Mouse (Mus musculus) neural tube, embryonic 12.5 days (tissue): ENCODE results near the gene Ccdc189. TPM values are rescaled to one million over a fixed set of nuclear protein-coding genes. Genes with fewer than 3 reads are reported as not detected.

Experiments
- ATAC-seq: fragments of 200-750 bp; cut with Nextera tagmentation; 2 replicates; pipeline ENCODE4 v1.8.0; 2017; ENCODE audit warnings: low read depth, mild to moderate bottlenecking, moderate TSS enrichment, moderate library complexity; ENCODE audit not compliant: low FRiP score
- H3K27ac ChIP-seq: fragments of 300-500 bp; sonication (generic); 2 replicates; pipeline ENCODE4 v1.5.1; 2016
- H3K27me3 ChIP-seq: fragments of 300-500 bp; sonication (generic); replicated peaks from 2 replicates; pipeline ENCODE4 v1.6.1; 2016; ENCODE audit warnings: mild to moderate bottlenecking
- H3K36me3 ChIP-seq: fragments of 300-500 bp; sonication (generic); 2 replicates; pipeline ENCODE4 v1.6.1; 2016; ENCODE audit warnings: mild to moderate bottlenecking
- H3K4me1 ChIP-seq: fragments of 300-500 bp; sonication (generic); 2 replicates; pipeline ENCODE4 v1.6.1; 2016
- H3K4me2 ChIP-seq: fragments of 300-500 bp; sonication (generic); replicated peaks from 2 replicates; pipeline ENCODE4 v1.6.1; 2016; ENCODE audit warnings: mild to moderate bottlenecking
- H3K4me3 ChIP-seq: fragments of 300-500 bp; sonication (generic); 2 replicates; pipeline ENCODE4 v1.5.1; 2016
- H3K9ac ChIP-seq: fragments of 300-500 bp; sonication (generic); 2 replicates; pipeline ENCODE4 v1.6.1; 2016; ENCODE audit warnings: mild to moderate bottlenecking
- H3K9me3 ChIP-seq: fragments of 300-500 bp; sonication (generic); 2 replicates; pipeline ENCODE4 v1.6.1; 2016; ENCODE audit warnings: mild to moderate bottlenecking
- WGBS: fragments of 180-500 bp; shearing (Covaris S2); methylation state at CpG from one replicate; pipeline ENCODE4 v1.1.7; 2016; 5-methylcytosine and 5-hydroxymethylcytosine counted together
- polyA plus RNA-seq: library from polyadenylated mRNA; unstranded; fragments of >200 nt; fragmentation: Nextera tagmentation; extraction: Ambion mirVana; gene quantifications from 2 replicates; pipeline ENCODE4 v1.2.1, GENCODE M21; 2016

Gene Ccdc189
- polyA plus RNA-seq, 1 experiment from 2014 or later: 14.1 TPM

GRCm38 (mm10) chr7:127549116-127549835, 39.1 kb downstream of the Ccdc189 start:
- 89% methylated on average over 15 of the region's 15 CpGs for WGBS
- Histone ChIP-seq H3K27ac (no peak overlapping the region), H3K4me3 (no peak overlapping the region), H3K27me3 (no peaks in the 10 kb centered on the region), H3K36me3 (peaks cover 70% of the 10 kb centered on the region), H3K9ac (no peak overlapping the region), H3K4me1 (no peaks in the 10 kb centered on the region), H3K4me2 (no peak overlapping the region), H3K9me3 (no peaks in the 10 kb centered on the region)
- no peak for ATAC-seq

- WGBS: 96% methylated on average over 3 of the region's 3 CpGs
- no peak for ATAC-seq
- H3K4me2 ChIP-seq: no peak overlapping the region
- H3K36me3 ChIP-seq: peaks cover 91% of the 10 kb centered on the region
- no peak overlapping the region for H3K27ac ChIP-seq
- no peaks in the 10 kb centered on the region for H3K27me3 ChIP-seq
- no peak overlapping the region for H3K9ac ChIP-seq
- H3K4me3 ChIP-seq: no peak overlapping the region
- no peaks in the 10 kb centered on the region for H3K9me3 ChIP-seq
- no peaks in the 10 kb centered on the region for H3K4me1 ChIP-seq
These were observed 46.7 kb downstream of the Ccdc189 start for GRCm38 (mm10) chr7:127541671-127542070.

Other genes starting within 250 kb of the Ccdc189 start
- 20.8 and 21.3 TPM in 2 replicates for gene Zfp768, start 243.0 kb downstream of the Ccdc189 start, polyA plus RNA-seq
- gene Zfp747, start 212.5 kb downstream of the Ccdc189 start, polyA plus RNA-seq: 7.2 and 8.3 TPM in 2 replicates
- 5.3 TPM in 2 replicates for gene 9130019O22Rik, start 201.4 kb downstream of the Ccdc189 start, polyA plus RNA-seq
- gene E430018J23Rik, start 195.0 kb downstream of the Ccdc189 start, polyA plus RNA-seq: 6.4 and 7.8 TPM in 2 replicates
- 5.7 and 6.8 TPM in 2 replicates for gene Zfp764, start 181.8 kb downstream of the Ccdc189 start, polyA plus RNA-seq
- 31.4 and 36.0 TPM in 2 replicates for gene Zfp688, start 166.5 kb downstream of the Ccdc189 start, polyA plus RNA-seq
- gene Zfp689, start 139.4 kb downstream of the Ccdc189 start, polyA plus RNA-seq: 17.4 and 20.3 TPM in 2 replicates
- gene Prr14, start 129.0 kb downstream of the Ccdc189 start, polyA plus RNA-seq: 56.1 and 63.5 TPM in 2 replicates
- gene Fbrs, start 109.4 kb downstream of the Ccdc189 start, polyA plus RNA-seq: 13.1 and 16.9 TPM in 2 replicates
- gene Srcap, start 76.6 kb downstream of the Ccdc189 start, polyA plus RNA-seq: 72.9 and 79.9 TPM in 2 replicates
- 14.3 and 15.0 TPM in 2 replicates for gene Gm42715, start 69.0 kb downstream of the Ccdc189 start, polyA plus RNA-seq
- 4.1 and 6.1 TPM in 2 replicates for gene Tmem265, start 27.2 kb downstream of the Ccdc189 start, polyA plus RNA-seq
- 49.2 and 54.8 TPM in 2 replicates for gene Phkg2, start 15.3 kb downstream of the Ccdc189 start, polyA plus RNA-seq
- 54.1 and 61.2 TPM in 2 replicates for gene Rnf40, start 172 bp upstream of the Ccdc189 start, polyA plus RNA-seq
- gene Zfp629, start 27.2 kb upstream of the Ccdc189 start, polyA plus RNA-seq: 31.8 and 35.3 TPM in 2 replicates
- gene Bcl7c, start 120.3 kb upstream of the Ccdc189 start, polyA plus RNA-seq: 71.1 and 74.7 TPM in 2 replicates
- 5.8 TPM in 2 replicates for gene Ctf1, start 124.1 kb upstream of the Ccdc189 start, polyA plus RNA-seq
- 0.22 and 0.28 TPM in 2 replicates for gene Ctf2, start 143.6 kb upstream of the Ccdc189 start, polyA plus RNA-seq
- gene Fbxl19, start 155.9 kb upstream of the Ccdc189 start, polyA plus RNA-seq: 10.2 and 13.0 TPM in 2 replicates
- gene Orai3, start 181.2 kb upstream of the Ccdc189 start, polyA plus RNA-seq: 7.9 and 9.9 TPM in 2 replicates
- gene Setd1a, start 188.1 kb upstream of the Ccdc189 start, polyA plus RNA-seq: 20.3 and 22.5 TPM in 2 replicates
- gene Gm49388, start 197.0 kb upstream of the Ccdc189 start, polyA plus RNA-seq: not detected in 2 replicates
- 7.8 and 9.0 TPM in 2 replicates for gene Hsd3b7, start 212.0 kb upstream of the Ccdc189 start, polyA plus RNA-seq
- gene Stx4a, start 235.7 kb upstream of the Ccdc189 start, polyA plus RNA-seq: 19.2 and 19.3 TPM in 2 replicates
- gene Stx1b, start 236.0 kb upstream of the Ccdc189 start, polyA plus RNA-seq: 19.0 and 19.2 TPM in 2 replicates